Comparison of ENCODE assay signal across 28 mouse cellular contexts in genomic region chr9:13505024-13505423, GRCm38 (mm10). TPM values are rescaled to one million over a fixed set of nuclear protein-coding genes. Genes with fewer than 3 reads are reported as not detected.
A peak's percentile ranks its signal among the peaks of the same experiment; 100 is the strongest.
DNase-seq lines count a peak whose midpoint lies in the region; ATAC-seq lines count a peak whose summit lies in the region.
"Had no signal": no experiment of that assay in that cellular context is flagged by ENCODE, and none has a peak within 500 bp of the region (broad histone marks: within the 10 kb centered on the region; RNA-seq: fewer than 3 reads in every experiment).

No protein-coding gene starts in this region.

- no peak overlapping the region for H3K4me3 ChIP-seq in heart, embryonic 10.5 days
- H3K4me3 ChIP-seq: embryonic facial prominence, embryonic 10.5 days; embryonic facial prominence, embryonic 12.5 days; forebrain, embryonic 13.5 days; forebrain, embryonic 15.5 days had no signal

- H3K27ac ChIP-seq in heart, embryonic 10.5 days, result peak overlapping the region; percentile 29; the same call in 1 of the 2 replicates
- H3K27ac ChIP-seq: embryonic facial prominence, embryonic 10.5 days; embryonic facial prominence, embryonic 12.5 days; forebrain, embryonic 13.5 days; forebrain, embryonic 15.5 days had no signal

- ATAC-seq in frontal cortex, adult (ENCODE audit: low TSS enrichment), result peak; percentile 88
- ATAC-seq: CD4-positive, CD25-positive, alpha-beta regulatory T cell, adult 4 months; forebrain, embryonic 13.5 days; forebrain, embryonic 15.5 days; Patski had no signal

- DNase-seq in frontal cortex, postnatal 10 days (ENCODE audit: low spot score in 2 of 2), result no peak
- no peak for DNase-seq in heart, embryonic 10.5 days (ENCODE audit: low spot score)
- no peak for DNase-seq in heart, postnatal 14 days
- DNase-seq in right cerebral cortex, adult 18-20 months, result peak; percentile 34
- DNase-seq in right cerebral cortex, postnatal 10 days (ENCODE audit: low spot score in 2 of 2), result no peak
- DNase-seq in brain, adult 2 months (ENCODE audit: low read depth, low spot score), result peak; percentile 54
- DNase-seq: adrenal gland, adult 2 months; adrenal gland, postnatal 10 days; adrenal gland, postnatal 25 days; B cell, adult 2 months; cerebellum, adult 11-12 months; cerebellum, adult 2 months; cerebellum, adult 9-10 months; cerebellum, postnatal 10 days; cerebellum, postnatal 25 days had no signal

- no peaks in the 10 kb centered on the region for H3K36me3 ChIP-seq in heart, embryonic 10.5 days
- H3K36me3 ChIP-seq: embryonic facial prominence, embryonic 10.5 days; embryonic facial prominence, embryonic 12.5 days; forebrain, embryonic 15.5 days; G1E had no signal

- peaks cover 18% of the 10 kb centered on the region; the same call in 1 of the 2 replicates for H3K4me1 ChIP-seq in heart, embryonic 10.5 days
- H3K4me1 ChIP-seq: embryonic facial prominence, embryonic 12.5 days; forebrain, embryonic 13.5 days had no signal

- WGBS in heart, embryonic 10.5 days, result 74% methylated on average over 4 of the region's 4 CpGs

- intact Hi-C loops in heart, postnatal 14 days (cut with DNase I), result loop anchor here (5.0 kb wide), 1 partner anchor 147 kb away; no protein-coding TSS in a partner anchor

- no peaks in the 10 kb centered on the region for H3K27me3 ChIP-seq in heart, embryonic 10.5 days (ENCODE audit: insufficient read depth, poor library complexity, severe bottlenecking)
- H3K27me3 ChIP-seq: CH12.LX; embryonic facial prominence, embryonic 12.5 days; forebrain, embryonic 13.5 days; forebrain, embryonic 15.5 days; Patski had no signal

- no peaks in the 10 kb centered on the region for H3K9me3 ChIP-seq in heart, embryonic 10.5 days
- H3K9me3 ChIP-seq: embryonic facial prominence, embryonic 10.5 days; embryonic facial prominence, embryonic 12.5 days; forebrain, embryonic 13.5 days; forebrain, embryonic 15.5 days; G1E had no signal

RNA-seq across cellular contexts. Expression of gene Gm17571, which starts 58.5 kb away (rescaled TPM):
- polyA plus RNA-seq in heart, embryonic 10.5 days (2016; fragmentation: Nextera tagmentation; extraction: Ambion mirVana), result not detected in 2 replicates
- not detected for total RNA-seq in heart, postnatal 14 days (2021)
- total RNA-seq: adrenal gland, adult 2 months; adrenal gland, postnatal 10 days; adrenal gland, postnatal 25 days; adrenal gland, postnatal 4 days; CH12.LX; G1E had no signal
- polyA plus RNA-seq: adrenal gland, adult 2 months; CD4-positive, CD25-positive, alpha-beta regulatory T cell, adult 4 months; cerebellum, adult 2 months; cortical plate, adult 2 months; embryonic facial prominence, embryonic 10.5 days; embryonic facial prominence, embryonic 12.5 days; embryonic facial prominence, embryonic 14.5 days; forebrain, embryonic 11.5 days; forebrain, embryonic 13.5 days; forebrain, embryonic 15.5 days; G1E; Patski had no signal

Comparison
In these comparisons a context has a peak if more than half of its experiments do, and no peak if none do; other contexts are left out.
1. DNase-seq: peak in right cerebral cortex, adult 18-20 months (single experiment) and brain, adult 2 months (single experiment); none in frontal cortex, postnatal 10 days (0 of 2), heart, embryonic 10.5 days (single experiment), heart, postnatal 14 days (0 of 2) and right cerebral cortex, postnatal 10 days (0 of 2).